Mouse (Mus musculus): Measurements from ENCODE around the gene Bap1.

- TF ChIP-seq CTCF (IDR thresholded peaks at IDR 0.05; ENCODE audit: low read depth) (no peak), EP300 (IDR thresholded peaks at IDR 0.05; ENCODE audit: low read depth) (no peak)
Observed at GRCm38 (mm10) chr14:31245946-31246345, 5.3 kb upstream of the Bap1 start.

Measured in liver, embryonic 14.5 days (tissue).